Mouse (Mus musculus): ENCODE measurements around the gene Glt8d1. TPM values are rescaled to one million over a fixed set of nuclear protein-coding genes. Genes with fewer than 3 reads are reported as not detected.

Gene Glt8d1
- total RNA-seq, 2 experiments from 2014 or later: 34.0 to 38.2 TPM

Other genes starting within 250 kb of the Glt8d1 start
- gene Tmem110, start 175.8 kb upstream of the Glt8d1 start, total RNA-seq (2021): 10 to 100 TPM; 20.7 to 22.9 TPM
- gene Mustn1, start 122.2 kb upstream of the Glt8d1 start, total RNA-seq (2021): 1 to 10 TPM; 2.5 to 3.5 TPM
- gene Itih4, start 114.9 kb upstream of the Glt8d1 start, total RNA-seq (2021): under 1 TPM in 1 of 2 experiments, not detected in 1; 0.19 TPM
- gene Itih3, start 77.6 kb upstream of the Glt8d1 start, total RNA-seq (2021): 10 to 100 TPM; 25.8 to 32.8 TPM
- not detected for gene Itih1, start 58.1 kb upstream of the Glt8d1 start, total RNA-seq (2021)
- gene Nek4, start 50.0 kb upstream of the Glt8d1 start, total RNA-seq (2021): 10 to 100 TPM; 17.0 to 21.2 TPM
- gene Spcs1, start 272 bp downstream of the Glt8d1 start, total RNA-seq (2021): 100 to 1,000 TPM; 166 to 174 TPM
- 10 to 100 TPM; 52.3 to 54.5 TPM for gene Pbrm1, start 17.7 kb downstream of the Glt8d1 start, total RNA-seq (2021)
- 10 to 100 TPM; 42.1 to 53.0 TPM for gene Gnl3, start 17.8 kb downstream of the Glt8d1 start, total RNA-seq (2021)
- gene Smim4, start 127.6 kb downstream of the Glt8d1 start, total RNA-seq (2021): 10 to 100 TPM; 22.8 to 29.7 TPM
- 1 to 10 TPM; 1.9 to 4.6 TPM for gene Nt5dc2, start 129.7 kb downstream of the Glt8d1 start, total RNA-seq (2021)
- 10 to 100 TPM; 22.3 to 25.0 TPM for gene Stab1, start 167.2 kb downstream of the Glt8d1 start, total RNA-seq (2021)
- 10 to 100 TPM; 18.8 to 20.1 TPM for gene Tnnc1, start 206.9 kb downstream of the Glt8d1 start, total RNA-seq (2021)
- gene Nisch, start 215.5 kb downstream of the Glt8d1 start, total RNA-seq (2021): 100 to 1,000 TPM; 359 to 363 TPM
- 1 to 10 TPM; 4.7 to 5.3 TPM for gene Sema3g, start 216.5 kb downstream of the Glt8d1 start, total RNA-seq (2021)
- 1 to 10 TPM; 3.2 to 4.1 TPM for gene Phf7, start 249.9 kb downstream of the Glt8d1 start, total RNA-seq (2021)

Data from left cerebral cortex, adult 18-20 months (tissue).